Mouse (Mus musculus) embryonic stem cell, embryonic (primary cell): ENCODE results near the gene Dnpep.

Source experiments
- CTCF ChIA-PET, 4 experiments: fragments of 300-600 bp in 2 of 4; fragments of 350-600 bp in 2 of 4; sonication (Branson Sonifier 250); formaldehyde crosslinking; loops; one replicate each; lab custom pipeline; 2022; ENCODE audit warnings: inconsistent platforms in 2 of 4; lab: Charles Lee
- POLR2A ChIA-PET, 4 experiments: fragments of 300-600 bp in 2 of 4; fragments of 350-600 bp in 2 of 4; sonication (Branson Sonifier 250); formaldehyde crosslinking; loops; one replicate each; lab custom pipeline; 2022; ENCODE audit warnings: antibody characterized with exemption in 4 of 4, inconsistent platforms in 1 of 4; lab: Charles Lee

Dnpep gene

DNA sequence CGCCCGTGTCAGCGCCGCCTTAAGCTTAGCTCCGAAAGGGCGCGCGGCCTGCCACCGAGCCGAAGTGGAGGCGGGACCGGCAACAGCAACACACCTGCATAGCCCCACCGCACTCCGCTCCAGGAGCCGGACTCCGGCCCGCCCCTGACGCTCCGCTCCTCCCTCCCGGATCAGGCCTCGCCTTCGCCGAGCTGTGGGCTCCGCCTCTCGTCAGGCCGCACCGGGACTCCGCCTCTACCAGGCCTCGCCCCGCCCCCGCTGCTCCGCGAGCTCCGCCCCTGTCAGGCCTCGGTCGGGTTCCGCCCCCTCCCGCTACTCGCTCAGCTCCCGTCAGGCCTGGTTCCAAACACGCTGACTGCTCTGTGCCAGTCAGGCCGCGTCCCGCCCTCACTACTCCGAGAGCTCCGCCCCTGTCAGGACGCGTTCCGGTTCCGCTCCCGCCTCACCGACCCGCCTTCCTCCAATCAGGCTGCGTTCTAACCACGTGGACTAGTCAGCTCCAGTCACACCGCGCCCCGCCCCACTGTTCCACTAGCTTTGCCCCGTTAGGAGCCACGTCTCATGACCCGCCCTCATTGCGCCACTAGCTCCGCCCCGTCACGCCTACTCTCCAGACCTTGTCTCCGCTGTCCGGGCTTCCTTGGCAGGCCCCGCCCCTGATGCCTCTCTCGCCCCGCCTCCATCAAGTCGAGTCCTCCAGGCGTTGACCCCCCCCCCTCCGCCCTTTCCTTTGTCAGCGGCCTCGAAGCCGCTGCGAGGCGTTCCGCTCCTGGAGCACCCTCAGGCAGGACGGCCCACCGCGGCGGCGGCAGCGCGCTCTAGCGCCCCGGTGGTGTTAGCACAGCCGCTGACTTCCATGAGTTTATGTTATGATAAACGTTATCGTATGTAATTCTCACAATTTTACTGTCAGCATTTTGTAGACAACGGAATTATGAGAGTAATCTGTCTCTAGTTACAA lies at the start of gene Dnpep:
Gene Dnpep (minus strand): TSS at position 750 of the 961 bp plus-strand sequence.
- ChIA-PET POLR2A (interaction anchor here (0.5 to 4.6 kb wide), 140 partner anchors 8 to 1456 kb away, joined by 3 to 45 read pairs (median 5); partner anchors contain the start of genes Chpf (in 3 of the 4), Tuba4a (in 3 of the 4), Zfand2b (in 3 of the 4) and Abcb6 (in 2 of the 4)), CTCF (interaction anchor here in 3 of 4 experiments (0.5 to 2.8 kb wide), 83 partner anchors 11 to 982 kb away, joined by 3 to 18 read pairs (median 4); partner anchors contain the start of genes Gmppa (in 2 of the 3), Abcb6 (in 1 of the 3), Ankzf1 (in 1 of the 3) and Asic4 (in 1 of the 3))

DNA sequence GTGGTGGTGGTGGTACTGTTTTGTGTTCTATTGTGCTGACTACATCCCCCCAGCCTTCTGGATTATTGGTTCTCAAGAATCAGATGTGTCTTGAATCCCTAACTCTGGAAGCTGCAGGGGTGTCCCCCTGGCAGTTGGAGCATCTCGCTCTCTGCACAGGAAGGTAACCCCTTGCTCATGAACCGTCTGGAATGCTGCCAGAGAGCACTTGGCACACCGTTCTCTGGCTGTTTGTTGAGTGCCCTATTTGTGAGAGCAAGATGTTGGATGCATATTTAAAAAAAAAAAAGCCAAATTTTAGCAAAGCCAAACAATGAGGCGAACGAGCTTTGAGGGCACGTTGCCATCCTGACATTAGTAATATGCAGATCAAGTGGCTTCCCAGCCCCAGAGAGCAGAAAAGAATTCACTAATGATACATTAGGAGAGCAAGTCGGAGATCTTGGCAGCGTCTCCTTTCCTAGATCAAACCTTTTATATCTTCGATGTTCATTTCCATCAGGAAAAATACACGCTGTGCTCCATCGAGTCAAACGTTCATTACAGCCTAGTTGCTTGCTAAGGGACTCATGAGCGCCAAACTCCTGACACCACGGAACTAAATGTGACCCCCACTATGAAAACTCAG lies 47.8 kb upstream of the Dnpep start:
- CTCF ChIA-PET = interaction anchor here in 2 of 4 experiments (1.1 to 1.3 kb wide), 2 partner anchors 23 to 48 kb away, joined by 3 to 4 read pairs; no protein-coding TSS in a partner anchor
- POLR2A ChIA-PET = interaction anchor here in 2 of 4 experiments (0.6 to 1.3 kb wide), 3 partner anchors 23 to 49 kb away, joined by 3 to 4 read pairs (median 3); no protein-coding TSS in a partner anchor

DNA sequence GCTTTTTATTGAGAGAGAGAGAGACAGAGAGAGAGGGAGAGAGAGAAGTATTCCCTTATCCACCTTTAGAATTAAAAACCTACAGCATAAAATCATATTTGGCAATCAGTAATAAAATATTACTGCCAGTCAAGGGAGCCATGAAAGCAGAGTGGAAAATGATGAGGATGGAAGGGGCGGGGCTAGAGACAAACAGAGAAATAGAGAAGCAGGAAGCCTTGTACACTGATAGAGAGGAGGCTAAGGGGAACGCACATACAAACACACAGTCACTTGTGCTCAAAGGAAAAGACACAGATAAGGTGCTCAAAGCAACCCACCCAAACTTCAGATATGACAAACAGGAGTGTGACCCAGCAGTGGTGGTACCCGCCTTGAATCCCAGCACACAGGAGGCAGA lies 46.1 kb upstream of the Dnpep start:
- CTCF ChIA-PET = interaction anchor here in 3 of 4 experiments (0.7 to 1.2 kb wide), 3 partner anchors 19 to 59 kb away, joined by 3 read pairs; no protein-coding TSS in a partner anchor
- POLR2A ChIA-PET = interaction anchor here in 1 of 4 experiments (0.5 kb wide), 1 partner anchor 86 kb away, joined by 6 read pairs; no protein-coding TSS in a partner anchor

DNA sequence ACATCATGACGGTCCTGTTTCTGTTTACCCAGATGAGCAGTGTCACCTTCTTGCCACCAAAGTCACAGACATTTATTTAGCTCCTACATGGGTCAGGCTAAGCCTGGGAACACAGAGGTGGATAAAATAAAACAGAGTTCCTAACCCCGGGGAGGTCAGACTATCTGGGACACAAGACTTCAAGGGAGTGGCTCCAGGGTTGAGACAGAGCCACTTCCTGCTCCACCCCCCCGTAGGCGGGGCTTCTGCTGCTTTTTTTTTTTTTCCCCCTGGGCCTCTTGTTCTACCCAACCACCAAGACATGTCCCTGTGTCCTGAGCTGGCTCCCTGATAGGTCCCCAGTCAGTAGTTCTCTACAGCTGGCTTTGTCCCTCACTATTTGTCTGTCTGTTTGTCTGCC lies 44.0 kb upstream of the Dnpep start:
- POLR2A ChIA-PET = interaction anchor here in 3 of 4 experiments (0.6 to 3.9 kb wide), 10 partner anchors 17 to 1059 kb away, joined by 3 to 16 read pairs (median 4); partner anchors contain the start of gene Dnpep (in 1 of the 3)
- CTCF ChIA-PET = interaction anchor here (0.6 to 4.7 kb wide), 12 partner anchors 9 to 119 kb away, joined by 3 to 15 read pairs (median 5); no protein-coding TSS in a partner anchor

DNA sequence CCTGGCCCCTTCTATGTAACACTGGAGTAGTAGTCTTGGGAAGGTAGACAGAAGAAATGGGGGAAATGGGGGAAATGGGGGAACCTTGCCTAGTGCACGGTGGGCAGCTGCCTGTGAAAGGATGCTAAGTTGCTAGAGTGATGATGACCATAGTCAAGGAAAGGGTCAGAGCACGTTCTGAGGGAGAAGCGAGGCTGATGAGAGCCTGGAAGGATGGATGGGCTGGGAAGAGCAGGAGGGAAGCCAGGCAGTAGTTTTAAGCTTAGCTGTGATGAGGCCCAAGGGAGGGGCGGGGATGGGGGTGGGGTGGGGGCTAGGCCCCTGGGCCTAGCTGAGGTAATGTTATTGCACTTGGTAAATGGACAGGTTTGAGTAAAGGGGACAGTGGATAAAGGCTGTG lies 43.3 kb upstream of the Dnpep start:
- POLR2A ChIA-PET = interaction anchor here in 2 of 4 experiments (0.9 to 4.8 kb wide), 9 partner anchors 9 to 126 kb away, joined by 3 to 25 read pairs (median 4); partner anchors contain the start of gene Dnpep (in 1 of the 2)

DNA sequence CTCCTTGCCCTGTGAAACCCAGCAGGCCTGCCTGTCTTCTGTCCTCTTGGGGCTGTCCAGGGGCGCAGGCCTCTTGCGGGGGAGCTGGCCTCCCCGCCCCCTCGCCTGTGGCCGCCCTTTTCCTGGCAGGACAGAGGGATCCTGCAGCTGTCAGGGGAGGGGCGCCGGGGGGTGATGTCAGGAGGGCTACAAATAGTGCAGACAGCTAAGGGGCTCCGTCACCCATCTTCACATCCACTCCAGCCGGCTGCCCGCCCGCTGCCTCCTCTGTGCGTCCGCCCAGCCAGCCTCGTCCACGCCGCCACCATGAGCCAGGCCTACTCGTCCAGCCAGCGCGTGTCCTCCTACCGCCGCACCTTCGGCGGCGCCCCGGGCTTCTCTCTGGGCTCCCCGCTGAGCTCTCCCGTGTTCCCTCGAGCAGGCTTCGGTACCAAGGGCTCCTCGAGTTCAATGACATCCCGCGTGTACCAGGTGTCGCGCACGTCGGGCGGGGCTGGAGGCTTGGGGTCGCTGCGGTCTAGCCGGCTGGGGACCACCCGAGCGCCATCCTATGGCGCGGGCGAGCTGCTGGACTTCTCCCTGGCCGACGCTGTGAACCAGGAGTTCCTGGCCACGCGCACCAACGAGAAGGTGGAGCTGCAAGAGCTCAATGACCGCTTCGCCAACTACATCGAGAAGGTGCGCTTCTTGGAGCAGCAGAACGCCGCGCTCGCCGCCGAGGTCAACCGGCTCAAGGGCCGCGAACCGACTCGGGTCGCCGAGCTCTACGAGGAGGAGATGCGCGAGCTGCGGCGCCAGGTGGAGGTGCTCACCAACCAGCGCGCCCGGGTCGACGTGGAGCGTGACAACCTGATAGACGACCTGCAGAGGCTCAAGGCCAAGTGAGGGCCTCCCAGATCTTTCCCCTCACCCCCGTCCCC lies 42.6 kb upstream of the Dnpep start, which contains the start of gene Des:
Gene Des (plus strand): TSS at position 218 of the 920 bp plus-strand sequence.
- CTCF ChIA-PET = interaction anchor here in 3 of 4 experiments (0.6 to 4.7 kb wide), 13 partner anchors 10 to 123 kb away, joined by 3 to 15 read pairs (median 4); partner anchors contain the start of gene Dnpep (in 2 of the 3)

More for the DNA sequence above, 43.3 kb upstream of the Dnpep start:
- CTCF ChIA-PET = interaction anchor here in 3 of 4 experiments (0.6 to 4.7 kb wide), 10 partner anchors 10 to 116 kb away, joined by 3 to 15 read pairs (median 6); partner anchors contain the start of gene Dnpep (in 1 of the 3)

DNA sequence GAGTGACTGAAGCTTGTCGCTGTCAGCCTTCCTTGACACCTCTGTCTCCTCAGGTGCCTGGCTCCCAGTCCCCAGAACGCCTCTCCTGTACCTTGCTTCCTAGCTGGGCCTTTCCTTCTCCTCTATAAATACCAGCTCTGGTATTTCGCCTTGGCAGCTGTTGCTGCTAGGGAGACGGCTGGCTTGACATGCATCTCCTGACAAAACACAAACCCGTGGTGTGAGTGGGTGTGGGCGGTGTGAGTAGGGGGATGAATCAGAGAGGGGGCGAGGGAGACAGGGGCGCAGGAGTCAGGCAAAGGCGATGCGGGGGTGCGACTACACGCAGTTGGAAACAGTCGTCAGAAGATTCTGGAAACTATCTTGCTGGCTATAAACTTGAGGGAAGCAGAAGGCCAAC lies 41.6 kb upstream of the Dnpep start:
- ChIA-PET POLR2A (interaction anchor here in 3 of 4 experiments (0.6 to 4.8 kb wide), 9 partner anchors 10 to 593 kb away, joined by 3 to 25 read pairs (median 5); partner anchors contain the start of gene Dnpep (in 1 of the 3)), CTCF (interaction anchor here in 2 of 4 experiments (0.9 to 4.7 kb wide), 8 partner anchors 11 to 179 kb away, joined by 3 to 15 read pairs (median 6); partner anchors contain the start of gene Abcb6 (in 1 of the 2))

More for the DNA sequence above, 42.6 kb upstream of the Dnpep start, which contains the start of gene Des:
- POLR2A ChIA-PET = interaction anchor here in 2 of 4 experiments (0.9 to 4.8 kb wide), 12 partner anchors 10 to 127 kb away, joined by 3 to 25 read pairs (median 4); partner anchors contain the start of gene Dnpep (in 1 of the 2)

DNA sequence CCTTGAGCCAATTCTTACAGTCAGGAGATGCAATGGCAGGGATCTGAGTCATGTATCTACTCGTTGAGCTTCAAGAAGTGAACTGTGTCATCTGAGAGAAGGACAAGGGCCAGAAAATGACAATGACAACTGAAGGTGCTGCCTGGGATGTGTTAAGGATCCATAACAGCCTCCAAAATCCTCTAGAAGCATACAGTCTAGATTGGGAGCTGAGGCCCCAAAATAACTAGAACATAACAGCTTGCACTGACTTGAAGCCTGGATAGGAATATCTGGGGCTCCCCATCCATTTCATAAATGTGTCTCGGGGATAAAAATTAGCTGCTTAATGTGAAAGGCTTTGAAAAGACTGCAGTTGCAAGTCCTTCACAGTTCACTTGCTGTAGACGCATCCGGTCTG lies 40.2 kb upstream of the Dnpep start:
- POLR2A ChIA-PET = interaction anchor here in 3 of 4 experiments (0.6 to 4.8 kb wide), 4 partner anchors 13 to 110 kb away, joined by 3 to 25 read pairs (median 8); no protein-coding TSS in a partner anchor
- CTCF ChIA-PET = interaction anchor here in 2 of 4 experiments (1.6 to 4.7 kb wide), 3 partner anchors 16 to 178 kb away, joined by 6 to 15 read pairs (median 8); partner anchors contain the start of gene Abcb6 (in 1 of the 2)

DNA sequence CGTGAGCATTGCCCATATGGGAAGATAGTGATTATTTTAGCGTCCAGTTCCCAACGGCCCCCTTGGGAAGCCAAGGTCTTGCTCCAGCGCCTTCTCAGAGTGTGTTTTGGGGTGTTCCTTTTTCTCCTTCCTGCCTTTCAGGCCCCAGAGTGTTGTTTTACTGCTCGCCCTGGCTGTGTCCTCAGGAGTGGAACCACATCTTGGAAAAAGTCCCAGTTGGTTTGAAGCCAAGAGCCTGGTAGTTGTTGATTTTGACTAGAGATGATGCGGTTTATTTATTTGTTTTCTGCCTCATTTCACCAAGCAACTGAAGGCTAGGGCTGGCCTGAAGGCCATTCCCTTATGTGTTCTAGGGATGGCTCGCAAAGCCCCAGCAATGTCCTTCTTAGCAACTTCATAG lies 39.5 kb upstream of the Dnpep start:
- CTCF ChIA-PET = interaction anchor here in 1 of 4 experiments (0.7 kb wide), 1 partner anchor 78 kb away, joined by 4 read pairs; the partner anchor contains the start of gene Gmppa
- POLR2A ChIA-PET = interaction anchor here in 3 of 4 experiments (0.7 to 4.8 kb wide), 4 partner anchors 12 to 111 kb away, joined by 3 to 25 read pairs (median 10); no protein-coding TSS in a partner anchor

DNA sequence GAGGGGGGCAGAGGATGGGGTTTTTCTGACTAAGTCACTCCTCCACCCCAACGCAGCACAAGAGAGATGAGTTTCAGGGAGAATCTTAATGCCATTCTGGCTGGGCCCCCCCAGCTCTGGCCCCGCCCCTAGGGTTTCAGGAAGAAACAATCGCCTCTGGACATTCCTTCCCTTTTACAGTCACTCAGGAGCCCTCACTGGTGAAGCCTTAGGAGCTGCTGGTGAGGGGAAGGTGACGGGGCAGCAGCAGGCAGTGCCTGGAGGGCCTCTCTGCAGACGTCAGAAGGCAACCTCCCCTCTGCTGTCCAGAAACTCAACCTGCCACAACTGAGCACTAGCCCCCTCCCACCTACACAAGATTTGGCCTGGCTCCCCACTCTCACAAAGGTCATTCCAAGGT lies 31.5 kb upstream of the Dnpep start:
- ChIA-PET CTCF (interaction anchor here in 3 of 4 experiments (0.8 to 1.4 kb wide), 7 partner anchors 25 to 129 kb away, joined by 3 to 4 read pairs (median 3); partner anchors contain the start of gene Ptprn (in 1 of the 3)), POLR2A (interaction anchor here in 2 of 4 experiments (0.6 to 1.9 kb wide), 7 partner anchors 11 to 122 kb away, joined by 3 to 6 read pairs (median 4); partner anchors contain the start of gene Des (in 1 of the 2))

DNA sequence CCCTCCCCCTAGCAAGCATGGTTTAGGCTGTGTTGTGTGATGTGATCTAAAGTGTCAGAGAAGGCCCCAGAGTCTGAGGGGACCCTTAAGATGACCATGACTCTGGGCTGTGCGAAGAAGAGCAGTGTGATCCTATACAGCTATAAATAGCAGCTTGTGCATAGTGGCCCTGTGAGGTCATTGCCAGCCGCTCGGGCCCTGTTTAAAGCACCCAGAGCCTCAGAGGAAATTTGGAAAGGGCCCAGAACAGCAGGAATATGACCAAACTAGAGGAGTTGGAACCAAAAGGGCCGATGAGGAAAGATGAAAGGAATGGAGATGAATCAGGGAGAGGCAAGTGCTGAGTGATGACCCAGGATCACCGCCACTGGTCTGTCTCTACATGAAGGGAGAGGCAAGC lies 29.5 kb upstream of the Dnpep start:
- ChIA-PET POLR2A (interaction anchor here in 1 of 4 experiments (5.1 kb wide), 1 partner anchor 11 kb away, joined by 25 read pairs; the partner anchor contains the start of gene Des), CTCF (interaction anchor here in 2 of 4 experiments (0.5 to 7.4 kb wide), 3 partner anchors 35 to 122 kb away, joined by 3 to 89 read pairs (median 5); no protein-coding TSS in a partner anchor)

DNA sequence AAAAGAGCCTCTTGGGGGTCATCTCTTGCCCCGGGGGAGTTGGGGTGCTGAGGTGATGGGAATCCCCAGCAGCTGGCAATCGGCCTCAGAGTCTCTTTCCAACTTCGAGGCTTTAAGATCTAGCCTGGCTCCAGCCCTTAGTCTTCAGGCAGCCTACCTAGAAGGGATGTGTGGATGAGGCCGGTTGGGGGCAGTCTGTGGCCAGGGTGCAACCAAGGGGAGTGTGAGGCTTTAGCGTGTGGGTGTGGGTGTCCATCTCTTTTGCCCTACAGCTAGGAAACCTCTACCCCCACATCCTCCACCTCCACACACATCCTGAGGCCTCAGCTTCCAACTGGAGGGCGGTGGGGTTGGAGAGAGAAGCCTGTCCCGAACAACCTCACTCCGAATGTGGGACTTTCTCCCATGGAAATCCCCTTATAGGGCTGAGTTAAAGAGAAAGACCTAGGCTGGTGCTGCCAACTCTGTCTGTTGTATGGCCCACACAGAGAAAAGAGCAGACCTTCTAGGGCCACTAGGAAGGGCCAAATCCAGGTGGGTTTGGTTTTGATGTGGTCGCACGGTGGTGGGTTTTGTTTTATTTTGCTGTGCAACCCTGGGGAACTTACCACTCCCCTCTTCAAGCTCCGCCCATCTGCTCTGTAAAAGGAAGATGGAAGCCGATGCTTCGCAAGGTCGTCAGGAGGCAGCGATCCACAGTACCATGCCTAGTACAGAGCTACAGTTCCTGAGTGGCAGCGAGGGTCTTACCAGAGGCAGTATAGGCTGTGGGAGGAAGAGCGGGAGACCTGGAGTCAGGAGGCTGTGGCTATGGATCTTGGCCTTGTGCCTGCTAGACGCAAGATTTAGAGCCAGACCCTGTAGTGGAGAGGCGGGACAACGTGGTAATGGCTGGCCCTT lies 27.5 kb upstream of the Dnpep start:
- POLR2A ChIA-PET = interaction anchor here (0.5 to 5.1 kb wide), 30 partner anchors 9 to 557 kb away, joined by 3 to 25 read pairs (median 4); partner anchors contain the start of genes Dnpep (in 2 of the 4), Des (in 1 of the 4) and Gmppa (in 1 of the 4)
- CTCF ChIA-PET = interaction anchor here (0.6 to 7.4 kb wide), 37 partner anchors 13 to 444 kb away, joined by 3 to 89 read pairs (median 4); partner anchors contain the start of genes Gmppa (in 2 of the 4), Chpf (in 1 of the 4), Des (in 1 of the 4) and Dnpep (in 1 of the 4)

DNA sequence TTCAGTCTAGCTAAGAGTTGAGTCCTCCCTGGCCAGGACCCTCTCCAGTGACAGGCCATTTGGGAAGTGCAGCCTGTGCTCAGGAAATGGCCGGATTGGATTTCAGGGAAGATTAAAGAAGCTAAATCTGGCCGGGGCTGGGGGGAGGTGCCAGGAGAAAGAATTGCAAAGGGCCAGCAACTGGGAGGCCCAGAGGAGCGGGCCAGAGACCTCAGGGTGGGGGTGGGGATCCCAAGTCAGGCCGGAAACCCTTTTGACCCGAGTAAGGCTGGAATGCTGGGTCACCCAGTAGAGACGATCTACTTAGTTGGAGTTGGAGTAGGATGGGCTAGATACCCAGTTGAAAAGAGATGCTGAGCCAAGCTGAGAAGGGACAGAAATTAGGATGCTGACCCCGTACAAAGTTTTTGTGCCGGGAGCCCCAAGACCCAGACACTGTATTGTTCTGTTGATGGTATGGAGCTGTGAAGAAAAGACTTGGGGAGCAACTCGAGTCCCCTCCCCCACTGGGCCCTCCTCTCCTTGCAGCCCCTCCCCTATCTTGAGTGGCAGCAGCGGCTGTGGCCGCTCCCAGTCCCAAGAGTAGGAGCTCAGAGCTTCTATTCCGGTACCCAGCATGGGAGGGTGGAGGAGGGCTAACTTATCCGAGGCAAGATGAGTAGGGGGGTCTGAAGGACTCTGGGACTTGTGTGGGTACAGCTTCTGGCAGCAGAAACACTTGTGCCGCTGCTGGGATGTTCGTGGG lies 26.7 kb upstream of the Dnpep start:
- CTCF ChIA-PET = interaction anchor here (0.5 to 7.4 kb wide), 40 partner anchors 10 to 455 kb away, joined by 3 to 89 read pairs (median 5); partner anchors contain the start of genes Gmppa (in 2 of the 4), Chpf (in 1 of the 4), Des (in 1 of the 4) and Dnpep (in 1 of the 4)
- POLR2A ChIA-PET = interaction anchor here in 3 of 4 experiments (0.5 to 5.1 kb wide), 32 partner anchors 10 to 557 kb away, joined by 3 to 25 read pairs (median 4); partner anchors contain the start of genes Dnpep (in 2 of the 3), Gmppa (in 2 of the 3) and Des (in 1 of the 3)
